Mouse (Mus musculus) liver, embryonic 16.5 days (tissue): Measurements from ENCODE around the gene Anks1b. TPM values are rescaled to one million over a fixed set of nuclear protein-coding genes. Genes with fewer than 3 reads are reported as not detected.

Experiments
- ATAC-seq: fragments of 200-750 bp; cut with Nextera tagmentation; 2 replicates; pipeline ENCODE4 v1.8.0; 2017; ENCODE audit warnings: low read depth, mild to moderate bottlenecking, moderate number of reproducible peaks, moderate library complexity
- H3K27ac ChIP-seq: fragments of 300-500 bp; sonication (generic); 2 replicates; pipeline ENCODE4 v1.5.1; 2014; ENCODE audit warnings: mild to moderate bottlenecking, low read length
- H3K27me3 ChIP-seq: fragments of 300-500 bp; sonication (generic); 2 replicates; pipeline ENCODE4 v1.6.1; 2014; ENCODE audit warnings: low read depth, low read length, mixed read lengths; ENCODE audit not compliant: control insufficient read depth, insufficient read depth
- H3K36me3 ChIP-seq: fragments of 300-500 bp; sonication (generic); 2 replicates; pipeline ENCODE4 v1.6.1; 2014; ENCODE audit warnings: mild to moderate bottlenecking; ENCODE audit not compliant: control insufficient read depth, insufficient read depth
- H3K4me1 ChIP-seq: fragments of 300-500 bp; sonication (generic); 2 replicates; pipeline ENCODE4 v1.6.1; 2014; ENCODE audit warnings: low read depth, low read length, mixed read lengths; ENCODE audit not compliant: control insufficient read depth
- H3K4me2 ChIP-seq: fragments of 300-500 bp; sonication (generic); 2 replicates; pipeline ENCODE4 v1.6.1; 2014; ENCODE audit warnings: low read depth, low read length, mixed read lengths
- H3K4me3 ChIP-seq: fragments of 300-500 bp; sonication (generic); 2 replicates; pipeline ENCODE4 v1.5.1; 2014; ENCODE audit warnings: low read depth, mild to moderate bottlenecking, low read length
- H3K9ac ChIP-seq: fragments of 300-500 bp; sonication (generic); 2 replicates; pipeline ENCODE4 v1.6.1; 2014; ENCODE audit warnings: low read depth, low read length
- H3K9me3 ChIP-seq: fragments of 300-500 bp; sonication (generic); replicated peaks from 2 replicates; pipeline ENCODE4 v1.6.1; 2016; ENCODE audit warnings: low read length; ENCODE audit not compliant: control insufficient read depth
- WGBS: fragments of 180-500 bp; shearing (Covaris S2); extraction: QIAGEN DNeasy Blood & Tissue Kit; methylation state at CpG from one replicate; pipeline ENCODE4 v1.1.7; 2014; ENCODE audit not compliant: insufficient replicate concordance; 5-methylcytosine and 5-hydroxymethylcytosine counted together
- polyA plus RNA-seq: library from polyadenylated mRNA; unstranded; fragments of >200 nt; fragmentation: Nextera tagmentation; extraction: Ambion mirVana; gene quantifications from 2 replicates; pipeline ENCODE4 v1.2.1, GENCODE M21; 2015

Gene Anks1b
- polyA plus RNA-seq, 1 experiment from 2014 or later = not detected

DNA sequence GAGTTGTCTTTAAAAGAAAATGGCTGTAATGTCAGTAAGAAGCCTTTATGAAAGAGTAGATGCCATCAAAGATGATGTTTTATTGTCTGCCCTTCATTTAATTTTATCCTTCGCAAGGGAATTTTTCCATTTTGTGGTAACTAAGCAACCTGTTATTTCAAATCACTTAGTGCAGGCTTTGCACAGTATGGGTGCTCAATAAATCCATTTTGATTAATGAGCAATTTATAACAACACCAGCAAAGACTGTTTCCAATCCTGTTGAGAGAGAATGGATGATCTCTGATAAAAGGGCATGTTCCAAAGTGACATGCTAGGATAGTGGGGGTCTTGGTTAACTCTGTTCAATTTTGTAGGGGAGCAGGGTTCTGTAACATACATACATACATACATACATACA lies 398.0 kb downstream of the Anks1b start:
- WGBS = 73% methylated on average over 1 of the region's 1 CpGs
- H3K27ac ChIP-seq = no peak overlapping the region
- H3K4me3 ChIP-seq = no peak overlapping the region
- no peaks in the 10 kb centered on the region for H3K4me1 ChIP-seq
- H3K9ac ChIP-seq = no peak overlapping the region
- H3K4me2 ChIP-seq = no peak overlapping the region
- H3K36me3 ChIP-seq = no peaks in the 10 kb centered on the region
- no peaks in the 10 kb centered on the region for H3K9me3 ChIP-seq
- ATAC-seq = no peak
- H3K27me3 ChIP-seq = no peaks in the 10 kb centered on the region

DNA sequence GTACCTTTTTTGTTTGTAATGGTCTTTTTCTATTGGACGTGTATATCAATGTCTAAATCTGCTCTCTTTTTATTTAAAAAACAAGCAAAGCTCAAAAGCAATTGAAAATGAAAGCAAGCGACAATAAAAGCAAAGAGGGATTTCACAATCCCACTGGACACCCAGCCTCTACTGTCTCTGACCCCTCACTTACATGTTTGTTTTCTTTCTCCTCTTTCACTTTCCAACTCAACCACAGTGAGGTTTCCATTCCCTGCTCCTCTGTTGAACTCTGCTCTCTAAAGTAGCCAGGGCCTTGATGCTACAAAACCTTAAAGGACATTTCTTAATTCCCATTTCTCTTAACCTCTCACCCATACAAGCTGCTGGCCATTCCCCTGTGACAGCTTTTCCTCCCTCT lies 400.0 kb downstream of the Anks1b start:
- no peak overlapping the region for H3K4me3 ChIP-seq
- no peaks in the 10 kb centered on the region for H3K9me3 ChIP-seq
- H3K4me2 ChIP-seq = no peak overlapping the region
- no peak for ATAC-seq
- no peak overlapping the region for H3K27ac ChIP-seq
- 42% methylated on average over 2 of the region's 2 CpGs for WGBS
- no peaks in the 10 kb centered on the region for H3K27me3 ChIP-seq
- no peaks in the 10 kb centered on the region for H3K36me3 ChIP-seq
- no peaks in the 10 kb centered on the region for H3K4me1 ChIP-seq
- H3K9ac ChIP-seq = no peak overlapping the region

DNA sequence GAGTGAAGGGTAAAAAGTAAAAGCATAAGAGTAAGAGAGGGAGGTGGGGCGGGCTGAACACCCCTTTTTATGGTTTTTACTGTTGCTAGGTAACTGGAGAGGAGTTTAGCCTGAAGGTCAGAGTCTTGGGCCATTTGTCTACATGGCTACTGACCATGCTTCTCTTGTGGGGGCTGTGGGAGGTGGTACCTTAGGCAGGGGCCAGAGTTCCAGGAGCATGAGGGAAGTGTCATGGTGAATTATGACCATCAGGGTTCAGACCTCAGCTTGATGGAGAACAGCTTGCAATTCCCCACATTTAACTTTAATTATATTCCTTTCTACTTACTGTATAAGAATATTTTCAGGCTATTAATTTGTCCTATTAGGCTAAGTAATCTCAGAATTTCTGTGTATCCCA lies 413.3 kb downstream of the Anks1b start:
- H3K27ac ChIP-seq = no peak overlapping the region
- no peak overlapping the region for H3K4me3 ChIP-seq
- H3K4me1 ChIP-seq = no peaks in the 10 kb centered on the region
- 20% methylated on average over 1 of the region's 1 CpGs for WGBS
- no peaks in the 10 kb centered on the region for H3K36me3 ChIP-seq
- no peak overlapping the region for H3K4me2 ChIP-seq
- H3K9me3 ChIP-seq = no peaks in the 10 kb centered on the region
- ATAC-seq = no peak
- H3K9ac ChIP-seq = no peak overlapping the region
- no peaks in the 10 kb centered on the region for H3K27me3 ChIP-seq

DNA sequence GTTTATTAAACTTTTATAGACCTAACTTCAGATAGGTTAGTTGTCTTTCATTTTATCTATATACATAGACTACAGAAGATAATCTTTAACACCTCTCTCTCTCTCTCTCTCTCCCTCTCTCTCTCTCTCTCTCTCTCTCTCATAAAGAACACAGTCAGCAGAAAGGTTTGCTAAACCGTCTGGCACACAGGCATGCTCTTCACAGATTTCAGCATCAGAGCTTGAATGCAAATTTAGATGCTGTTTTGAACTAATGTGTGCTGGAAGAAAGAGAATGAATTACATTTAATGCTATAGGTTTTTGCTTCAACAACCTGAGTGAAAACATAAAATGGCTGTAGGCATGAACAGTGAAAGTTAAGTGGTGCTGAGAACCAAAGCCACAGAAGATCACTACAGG lies 429.9 kb downstream of the Anks1b start:
- no peak overlapping the region for H3K4me3 ChIP-seq
- no peak for ATAC-seq
- no peaks in the 10 kb centered on the region for H3K4me1 ChIP-seq
- no peaks in the 10 kb centered on the region for H3K27me3 ChIP-seq
- H3K36me3 ChIP-seq = no peaks in the 10 kb centered on the region
- WGBS = 50% methylated on average over 1 of the region's 1 CpGs
- no peak overlapping the region for H3K9ac ChIP-seq
- H3K27ac ChIP-seq = no peak overlapping the region
- no peaks in the 10 kb centered on the region for H3K9me3 ChIP-seq
- no peak overlapping the region for H3K4me2 ChIP-seq

DNA sequence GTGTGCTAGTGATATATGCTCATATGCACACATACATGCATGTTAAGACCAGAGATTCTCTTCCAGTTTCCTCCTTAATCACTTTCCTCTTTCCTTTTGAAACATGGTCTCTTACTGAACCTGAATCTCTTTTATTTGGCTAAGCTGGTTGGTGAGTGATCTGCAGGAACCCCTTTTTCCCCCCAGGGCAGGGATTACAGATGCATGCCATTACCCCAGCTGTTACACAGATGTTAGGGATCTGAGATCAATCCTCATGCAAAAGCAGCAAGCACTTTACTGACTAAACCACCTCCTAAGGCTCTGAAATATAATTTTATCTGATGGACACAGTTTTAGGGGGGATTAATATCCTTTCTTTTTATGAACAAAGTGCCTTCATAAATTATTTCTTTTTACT lies 432.8 kb downstream of the Anks1b start:
- no peaks in the 10 kb centered on the region for H3K4me1 ChIP-seq
- no peak overlapping the region for H3K4me2 ChIP-seq
- H3K27ac ChIP-seq = no peak overlapping the region
- no peak overlapping the region for H3K4me3 ChIP-seq
- no peaks in the 10 kb centered on the region for H3K27me3 ChIP-seq
- no peak overlapping the region for H3K9ac ChIP-seq
- no peak for ATAC-seq
- no peaks in the 10 kb centered on the region for H3K36me3 ChIP-seq
- H3K9me3 ChIP-seq = no peaks in the 10 kb centered on the region

DNA sequence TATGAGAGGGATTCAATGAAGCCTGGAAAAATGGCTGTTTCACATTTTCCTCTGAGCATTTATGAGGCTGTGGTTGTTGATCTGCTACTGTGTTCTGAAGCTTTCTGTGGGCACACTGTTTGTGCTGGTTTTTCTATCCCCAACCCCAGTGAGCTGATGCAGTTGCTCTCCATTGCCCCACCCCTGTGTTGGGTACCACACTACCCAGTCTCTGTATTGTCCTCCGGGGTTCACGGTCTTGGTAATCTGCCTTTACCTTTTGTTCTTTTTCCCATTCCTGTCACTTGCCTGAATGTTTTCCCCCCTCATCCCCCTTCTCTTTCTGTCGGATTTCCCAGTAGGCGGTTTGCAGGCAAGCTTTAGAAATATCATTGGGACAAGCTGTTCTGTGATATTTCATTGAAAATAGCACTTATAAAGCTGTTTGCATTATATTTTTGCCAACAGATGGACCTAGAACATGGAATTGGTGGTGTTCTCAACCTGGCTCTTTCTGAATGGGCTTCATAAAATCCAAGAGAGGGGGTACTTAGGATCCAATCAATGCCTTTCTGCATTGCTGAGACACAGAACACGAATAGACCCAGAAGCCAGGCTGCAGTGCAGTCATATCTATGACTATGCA lies 434.7 kb downstream of the Anks1b start:
- Histone ChIP-seq H3K4me1 (no peaks in the 10 kb centered on the region), H3K4me3 (no peak overlapping the region), H3K4me2 (no peak overlapping the region), H3K9me3 (no peaks in the 10 kb centered on the region), H3K36me3 (no peaks in the 10 kb centered on the region), H3K27me3 (no peaks in the 10 kb centered on the region), H3K27ac (no peak overlapping the region), H3K9ac (no peak overlapping the region)
- 57% methylated on average over 5 of the region's 5 CpGs for WGBS
- no peak for ATAC-seq

DNA sequence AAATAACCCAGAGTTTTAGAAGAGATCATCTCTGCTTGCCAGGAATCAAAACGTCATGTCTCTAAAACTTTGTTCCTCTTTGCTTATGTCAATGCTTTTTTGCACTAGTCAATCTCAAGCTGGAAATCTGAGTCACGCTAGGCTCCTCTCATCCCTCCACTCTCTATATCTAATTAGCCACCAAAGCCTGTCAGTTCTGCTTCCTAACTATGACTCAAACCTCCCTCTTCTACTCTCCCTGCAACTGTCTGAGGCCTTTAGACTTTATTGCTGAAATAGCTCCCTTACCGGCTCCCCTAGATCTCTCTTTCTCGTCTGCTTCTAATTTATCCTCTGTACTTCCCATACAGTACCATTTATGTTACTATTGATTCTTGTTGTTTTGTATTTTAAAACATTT lies 456.5 kb downstream of the Anks1b start:
- Histone ChIP-seq H3K9me3 (no peaks in the 10 kb centered on the region), H3K27ac (no peak overlapping the region), H3K9ac (no peak overlapping the region), H3K27me3 (no peaks in the 10 kb centered on the region), H3K4me3 (no peak overlapping the region), H3K4me1 (no peaks in the 10 kb centered on the region), H3K36me3 (no peaks in the 10 kb centered on the region), H3K4me2 (no peak overlapping the region)
- 69% methylated on average over 4 of the region's 4 CpGs for WGBS
- no peak for ATAC-seq

DNA sequence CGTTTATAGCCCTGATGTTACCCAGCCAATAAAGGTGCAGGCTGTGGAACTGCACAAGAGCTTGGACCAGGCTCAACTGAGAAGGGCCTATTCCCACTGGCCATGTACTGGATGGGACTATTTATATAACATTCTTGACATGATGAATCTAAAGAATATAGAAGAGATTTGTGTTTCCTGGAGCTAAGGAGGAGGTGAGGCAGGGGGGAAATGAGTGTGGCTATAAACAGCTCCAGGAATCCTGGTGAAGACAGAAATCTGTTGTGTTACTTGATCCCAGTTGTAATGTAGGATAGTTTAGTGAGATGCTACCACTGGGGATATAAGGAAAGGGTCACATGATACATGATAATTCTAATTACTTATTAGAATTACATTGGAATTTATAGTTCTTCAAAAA lies 472.1 kb downstream of the Anks1b start:
- H3K4me3 ChIP-seq = no peak overlapping the region
- H3K9ac ChIP-seq = no peak overlapping the region
- no peak for ATAC-seq
- no peaks in the 10 kb centered on the region for H3K27me3 ChIP-seq
- WGBS = 49% methylated on average over 1 of the region's 1 CpGs
- no peaks in the 10 kb centered on the region for H3K36me3 ChIP-seq
- H3K27ac ChIP-seq = no peak overlapping the region
- no peak overlapping the region for H3K4me2 ChIP-seq
- H3K4me1 ChIP-seq = no peaks in the 10 kb centered on the region
- no peaks in the 10 kb centered on the region for H3K9me3 ChIP-seq

DNA sequence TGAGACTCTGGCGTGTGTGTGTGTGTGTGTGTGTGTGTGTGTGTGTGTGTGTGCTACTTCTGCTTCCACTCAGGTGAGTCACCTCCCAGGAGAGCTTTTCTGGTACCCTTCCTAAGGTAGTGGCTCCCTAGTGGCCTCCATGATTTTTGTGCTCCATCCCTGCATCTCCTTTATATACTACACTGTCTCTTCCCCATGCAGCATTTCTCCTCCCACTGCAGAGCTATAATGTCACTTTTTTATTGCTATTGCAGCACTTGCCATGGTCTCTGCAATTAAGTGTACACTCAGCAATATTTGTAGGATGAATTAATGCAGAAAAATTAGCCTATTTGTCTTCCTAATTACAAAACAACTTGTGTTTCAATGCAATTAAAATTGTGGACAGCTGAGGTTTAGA lies 482.9 kb downstream of the Anks1b start:
- Histone ChIP-seq H3K27me3 (no peaks in the 10 kb centered on the region), H3K4me2 (no peak overlapping the region), H3K9me3 (no peaks in the 10 kb centered on the region), H3K9ac (no peak overlapping the region), H3K27ac (no peak overlapping the region), H3K36me3 (no peaks in the 10 kb centered on the region), H3K4me3 (no peak overlapping the region), H3K4me1 (no peaks in the 10 kb centered on the region)
- no peak for ATAC-seq
- WGBS = 29% methylated on average over 1 of the region's 1 CpGs
